Mouse (Mus musculus) intestine, postnatal 0 days (tissue): ENCODE results near the gene Pdzrn4. TPM values are rescaled to one million over a fixed set of nuclear protein-coding genes. Genes with fewer than 3 reads are reported as not detected.

Experiments used
- ATAC-seq: fragments of 200-750 bp; cut with Nextera tagmentation; 2 replicates; pipeline ENCODE4 v1.8.0; 2017; ENCODE audit warnings: mild to moderate bottlenecking, moderate TSS enrichment, moderate library complexity
- H3K27ac ChIP-seq: fragments of 300-500 bp; sonication (generic); 2 replicates; pipeline ENCODE4 v1.5.1; 2014; ENCODE audit warnings: mild to moderate bottlenecking, low read depth, low read length, moderate library complexity
- H3K27me3 ChIP-seq: fragments of 300-500 bp; sonication (generic); replicated peaks from 2 replicates; pipeline ENCODE4 v1.6.1; 2014; ENCODE audit warnings: low read length, mixed read lengths; ENCODE audit not compliant: control insufficient read depth, insufficient read depth
- H3K36me3 ChIP-seq: fragments of 300-500 bp; sonication (generic); 2 replicates; pipeline ENCODE4 v1.6.1; 2014; ENCODE audit warnings: mild to moderate bottlenecking, moderate library complexity; ENCODE audit not compliant: control insufficient read depth, insufficient read depth
- H3K4me1 ChIP-seq: fragments of 300-500 bp; sonication (generic); replicated peaks from 2 replicates; pipeline ENCODE4 v1.6.1; 2014; ENCODE audit warnings: antibody characterized with exemption, low read length, mixed read lengths; ENCODE audit not compliant: control insufficient read depth, insufficient read depth
- H3K4me2 ChIP-seq: fragments of 300-500 bp; sonication (generic); replicated peaks from 2 replicates; pipeline ENCODE4 v1.6.1; 2014; ENCODE audit warnings: low read depth, mild to moderate bottlenecking, moderate library complexity
- H3K4me3 ChIP-seq: fragments of 300-500 bp; sonication (generic); 2 replicates; pipeline ENCODE4 v1.5.1; 2014; ENCODE audit warnings: low read depth, low read length
- H3K9ac ChIP-seq: fragments of 300-500 bp; sonication (generic); 2 replicates; pipeline ENCODE4 v1.6.1; 2014; ENCODE audit warnings: mild to moderate bottlenecking, low read depth, low read length
- H3K9me3 ChIP-seq: fragments of 300-500 bp; sonication (generic); 2 replicates; pipeline ENCODE4 v1.6.1; 2016; ENCODE audit warnings: mixed run types; ENCODE audit not compliant: control insufficient read depth
- CTCF ChIP-seq: sonication (generic); IDR thresholded peaks from 2 replicates; pipeline ENCODE4 v1.5.1; 2016; ENCODE audit warnings: low read depth, mild to moderate bottlenecking, control low read depth, antibody characterized with exemption, moderate library complexity
- WGBS: fragments of 180-500 bp; shearing (Covaris S2); extraction: QIAGEN DNeasy Blood & Tissue Kit; methylation state at CpG from one replicate; pipeline ENCODE4 v1.1.7; 2014; 5-methylcytosine and 5-hydroxymethylcytosine counted together
- polyA plus RNA-seq: library from polyadenylated mRNA; unstranded; fragments of >200 nt; fragmentation: Nextera tagmentation; extraction: Ambion mirVana; gene quantifications from 2 replicates; pipeline ENCODE4 v1.2.1, GENCODE M21; 2015

Pdzrn4 gene
- polyA plus RNA-seq, 1 experiment from 2014 or later: 0.94 TPM

DNA sequence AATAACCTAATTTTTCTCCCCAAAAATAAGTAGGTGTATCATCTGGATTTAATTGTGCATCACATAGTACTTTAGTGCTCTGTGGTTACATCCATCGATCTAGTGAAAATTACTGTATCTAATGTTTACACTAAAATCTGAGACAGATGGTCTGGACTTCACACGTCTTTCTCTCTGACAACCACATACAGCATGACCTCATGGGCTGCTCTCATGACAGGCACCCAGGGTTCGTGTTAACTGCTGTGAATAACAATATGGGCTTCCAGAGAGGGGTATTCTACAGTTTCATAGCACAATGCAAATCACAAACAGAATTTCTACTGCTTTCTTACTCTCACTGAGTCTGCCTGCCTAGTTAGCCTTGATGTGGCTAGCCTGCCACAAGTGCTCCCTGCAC lies 20.4 kb downstream of the Pdzrn4 start:
- WGBS: 55% methylated on average over 3 of the region's 3 CpGs
- TF ChIP-seq CTCF: no peak
- no peak for ATAC-seq
- Histone ChIP-seq H3K9me3 (no peaks in the 10 kb centered on the region), H3K27ac (no peak overlapping the region), H3K36me3 (no peaks in the 10 kb centered on the region), H3K9ac (no peak overlapping the region), H3K27me3 (no peaks in the 10 kb centered on the region), H3K4me1 (no peaks in the 10 kb centered on the region), H3K4me2 (no peak overlapping the region), H3K4me3 (no peak overlapping the region)

DNA sequence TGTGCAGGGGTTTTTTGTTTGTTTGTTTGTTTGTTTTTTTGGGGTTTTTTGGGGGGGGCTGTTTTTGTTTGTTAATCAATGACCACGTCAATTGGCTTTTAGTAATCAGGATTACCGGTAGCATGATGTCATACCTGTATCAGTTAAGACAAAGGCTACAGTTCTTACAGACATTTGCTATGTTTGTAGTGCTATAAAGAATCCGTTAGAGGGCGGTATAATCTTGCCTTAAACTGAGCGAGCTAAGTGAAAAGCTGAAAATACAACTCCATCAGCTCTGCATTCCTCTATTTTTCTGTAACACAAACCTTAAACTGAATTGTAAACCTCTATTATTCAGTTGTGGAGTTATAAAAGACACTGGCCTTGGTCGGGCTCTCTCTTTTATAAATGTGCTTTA lies 37.9 kb downstream of the Pdzrn4 start:
- WGBS: 7% methylated on average over 6 of the region's 6 CpGs
- peak; percentile 72 for TF ChIP-seq CTCF
- H3K9ac ChIP-seq: no peak overlapping the region
- ATAC-seq: no peak
- H3K27me3 ChIP-seq: no peaks in the 10 kb centered on the region
- no peak overlapping the region for H3K4me3 ChIP-seq
- H3K4me2 ChIP-seq: no peak overlapping the region
- H3K27ac ChIP-seq: no peak overlapping the region
- H3K36me3 ChIP-seq: no peaks in the 10 kb centered on the region
- no peaks in the 10 kb centered on the region for H3K9me3 ChIP-seq
- no peaks in the 10 kb centered on the region for H3K4me1 ChIP-seq

DNA sequence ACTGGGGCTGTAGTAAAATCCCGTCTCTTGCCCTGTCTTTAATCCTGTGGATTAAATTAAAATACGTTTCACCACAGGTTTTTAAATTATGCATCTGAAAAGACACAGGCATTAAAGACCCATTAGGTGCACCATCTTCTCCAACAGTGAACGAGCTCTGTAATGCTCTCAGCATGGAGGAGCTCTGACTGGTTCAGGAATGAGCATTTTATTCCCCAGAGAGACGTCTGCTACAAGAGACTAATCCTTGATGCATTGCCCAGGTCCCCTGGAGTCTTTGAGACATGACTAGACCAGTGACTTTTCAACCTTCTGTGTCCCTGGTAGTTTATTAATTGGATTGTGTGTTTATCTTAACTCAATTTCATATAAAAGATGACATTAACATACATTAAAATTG lies 38.6 kb downstream of the Pdzrn4 start:
- no peaks in the 10 kb centered on the region for H3K4me1 ChIP-seq
- no peaks in the 10 kb centered on the region for H3K27me3 ChIP-seq
- no peak overlapping the region for H3K27ac ChIP-seq
- 55% methylated on average over 4 of the region's 4 CpGs for WGBS
- no peak for ATAC-seq
- no peaks in the 10 kb centered on the region for H3K9me3 ChIP-seq
- no peak overlapping the region for H3K4me3 ChIP-seq
- no peak overlapping the region for H3K4me2 ChIP-seq
- no peak for TF ChIP-seq CTCF
- no peak overlapping the region for H3K9ac ChIP-seq
- no peaks in the 10 kb centered on the region for H3K36me3 ChIP-seq

DNA sequence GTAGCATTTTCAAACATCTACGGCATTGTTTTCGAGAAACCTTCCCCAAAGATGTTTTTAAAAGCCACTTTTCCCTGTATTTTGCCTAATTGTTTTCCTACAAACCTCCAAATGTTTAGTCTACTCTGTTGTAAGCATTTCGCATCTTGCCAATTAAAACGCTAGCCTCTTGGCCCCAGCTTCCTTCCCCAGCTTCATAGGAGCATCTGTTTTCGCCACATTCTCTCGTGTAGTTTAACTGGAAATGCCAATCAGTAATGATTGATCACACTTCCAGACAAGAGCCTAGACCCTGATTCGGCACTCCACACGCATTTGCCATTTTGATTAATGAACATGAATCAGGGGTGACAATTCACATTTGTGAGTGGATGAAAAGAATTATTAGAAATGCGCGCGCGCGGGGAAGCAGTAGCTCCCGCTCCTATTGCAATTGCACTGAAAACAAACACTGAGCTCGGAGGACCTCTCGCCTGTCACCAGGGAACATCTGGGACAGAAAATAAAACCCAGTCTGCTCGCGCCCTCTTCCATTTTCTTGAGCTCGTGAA lies 45.0 kb downstream of the Pdzrn4 start:
- Histone ChIP-seq H3K4me3 (no peak overlapping the region), H3K27ac (no peak overlapping the region), H3K27me3 (no peaks in the 10 kb centered on the region), H3K9me3 (no peaks in the 10 kb centered on the region), H3K4me2 (no peak overlapping the region), H3K4me1 (no peaks in the 10 kb centered on the region), H3K9ac (no peak overlapping the region), H3K36me3 (no peaks in the 10 kb centered on the region)
- WGBS: 68% methylated on average over 19 of the region's 19 CpGs
- no peak for ATAC-seq
- TF ChIP-seq CTCF: no peak

DNA sequence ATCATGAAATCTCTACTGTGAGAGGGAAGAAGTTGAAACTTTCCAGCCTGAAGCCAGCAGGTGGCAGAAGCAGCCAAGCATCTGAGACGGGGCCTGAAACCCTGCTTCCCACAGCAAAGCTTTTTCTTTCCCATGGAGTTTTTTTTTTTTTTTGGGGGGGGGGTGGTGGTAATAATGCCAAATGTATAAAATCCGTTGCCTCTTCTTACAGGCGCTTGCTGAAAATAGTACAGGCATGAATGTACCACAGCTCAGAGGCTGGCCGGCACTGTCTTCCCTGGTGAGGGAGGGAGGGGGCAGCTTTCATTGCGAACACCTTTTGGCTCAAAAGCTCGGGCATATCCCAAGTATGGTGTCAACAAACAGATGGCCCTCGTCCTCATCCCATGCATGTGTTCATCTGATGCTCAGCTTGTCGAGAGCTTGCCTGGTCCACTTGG lies 51.0 kb downstream of the Pdzrn4 start:
- Histone ChIP-seq H3K4me3 (no peak overlapping the region), H3K4me1 (no peaks in the 10 kb centered on the region), H3K9me3 (no peaks in the 10 kb centered on the region), H3K36me3 (no peaks in the 10 kb centered on the region), H3K9ac (no peak overlapping the region), H3K4me2 (no peak overlapping the region), H3K27ac (no peak overlapping the region), H3K27me3 (no peaks in the 10 kb centered on the region)
- WGBS: 48% methylated on average over 8 of the region's 8 CpGs
- ATAC-seq: no peak
- peak; percentile 69 for TF ChIP-seq CTCF

DNA sequence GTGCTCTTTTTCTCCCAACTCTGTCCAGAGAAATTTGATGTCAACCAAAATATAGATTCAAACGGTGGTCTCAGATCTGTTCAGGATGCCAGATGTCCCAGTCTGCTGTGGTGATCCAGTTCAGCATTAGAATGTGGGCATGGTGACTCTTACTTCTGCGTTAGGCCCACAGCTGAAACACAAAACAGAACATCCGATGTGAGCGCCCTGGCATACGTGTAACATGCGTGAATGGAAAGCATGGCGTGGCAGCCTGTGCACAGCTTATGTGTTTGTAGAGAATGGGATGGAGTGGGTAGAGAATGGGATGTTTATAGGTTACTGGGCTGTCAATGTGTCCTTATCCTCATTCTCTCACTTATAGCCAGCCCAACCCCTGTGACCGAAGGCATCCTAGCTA lies 52.4 kb downstream of the Pdzrn4 start:
- TF ChIP-seq CTCF: no peak
- no peak for ATAC-seq
- no peaks in the 10 kb centered on the region for H3K27me3 ChIP-seq
- H3K4me3 ChIP-seq: no peak overlapping the region
- 95% methylated on average over 8 of the region's 8 CpGs for WGBS
- H3K36me3 ChIP-seq: no peaks in the 10 kb centered on the region
- no peaks in the 10 kb centered on the region for H3K4me1 ChIP-seq
- H3K4me2 ChIP-seq: no peak overlapping the region
- H3K9me3 ChIP-seq: no peaks in the 10 kb centered on the region
- H3K27ac ChIP-seq: no peak overlapping the region
- H3K9ac ChIP-seq: no peak overlapping the region

DNA sequence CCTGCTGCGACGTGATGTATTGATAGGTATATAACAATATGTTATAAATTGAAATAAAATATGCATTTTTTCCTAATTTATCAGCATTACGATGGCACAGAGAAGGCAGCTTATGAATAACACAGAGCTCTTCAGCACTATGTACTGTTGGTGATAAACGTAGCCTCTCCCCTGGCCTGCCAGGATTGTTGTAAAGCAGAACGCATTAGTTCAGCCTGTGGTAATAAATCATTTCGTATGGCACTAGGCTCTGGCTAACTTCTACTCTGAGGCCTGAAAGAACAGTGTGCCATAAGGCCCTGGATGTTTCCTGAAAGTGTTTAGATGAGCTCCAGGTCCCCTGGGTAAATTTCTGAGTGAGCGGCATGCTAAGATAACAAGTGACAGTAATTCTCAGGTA lies 55.9 kb downstream of the Pdzrn4 start:
- Histone ChIP-seq H3K4me3 (no peak overlapping the region), H3K36me3 (no peaks in the 10 kb centered on the region), H3K9me3 (no peaks in the 10 kb centered on the region), H3K4me2 (no peak overlapping the region), H3K9ac (no peak overlapping the region), H3K27ac (no peak overlapping the region), H3K27me3 (no peaks in the 10 kb centered on the region), H3K4me1 (no peaks in the 10 kb centered on the region)
- 44% methylated on average over 7 of the region's 7 CpGs for WGBS
- no peak for TF ChIP-seq CTCF
- ATAC-seq: no peak
